Mouse (Mus musculus) heart, postnatal 10 days (tissue): ENCODE measurements at regions not wholly inside any gene's neighbourhood (a gene's known extent, or its start where the extent isn't known, plus 50 kb on each side); places are given as distances from the start of the nearest gene placed in this dataset.
"Not testable (repeated sequence)": the region's sequence is repeated elsewhere in the genome, so short reads cannot be mapped to it uniquely, and the experiment has no call there.

ENCODE experiments used
- DNase-seq, 2 experiments: peaks; one replicate each; pipeline ENCODE4 v3.0.0; 2021
- intact Hi-C: fragments of 180-260 bp; cut with DNase I; formaldehyde crosslinking; loops from one replicate; pipeline ENCODE4 v1.15.1; 2025

GRCm38 (mm10) chr1:176505441-176505840 is 230.3 kb upstream of the Pld5 start:
- intact Hi-C loops, result no loop called here
- DNase-seq, result no peak

GRCm38 (mm10) chr1:176504731-176505130 is 229.6 kb upstream of the Pld5 start:
- intact Hi-C loops, result not testable (repeated sequence)
- DNase-seq, result peak; percentile 57

GRCm38 (mm10) chr1:176499010-176499650 is 224.0 kb upstream of the Pld5 start:
- DNase-seq, result no peak
- intact Hi-C loops, result no loop called here

GRCm38 (mm10) chr1:176468560-176468959 is 193.4 kb upstream of the Pld5 start:
- peak; percentile 26 to 37 for DNase-seq
- intact Hi-C loops, result no loop called here

- intact Hi-C loops, result no loop called here
- DNase-seq, result no peak
Measured at GRCm38 (mm10) chr1:176462125-176462524, 187.0 kb upstream of the Pld5 start.

- intact Hi-C loops, result no loop called here
- no peak for DNase-seq
Measured at GRCm38 (mm10) chr1:176446735-176447134, 171.6 kb upstream of the Pld5 start.

GRCm38 (mm10) chr1:176443712-176444111 is 168.6 kb upstream of the Pld5 start:
- intact Hi-C loops, result no loop called here
- no peak for DNase-seq

- DNase-seq, result peak in 1 of 2 experiments; percentile 5
- intact Hi-C loops, result no loop called here
Measured at GRCm38 (mm10) chr1:176440254-176440653, 165.1 kb upstream of the Pld5 start.

GRCm38 (mm10) chr1:176427835-176428234 is 152.7 kb upstream of the Pld5 start:
- no peak for DNase-seq
- intact Hi-C loops, result no loop called here

GRCm38 (mm10) chr1:176427046-176427445 is 151.9 kb upstream of the Pld5 start:
- no peak for DNase-seq
- intact Hi-C loops, result no loop called here

- intact Hi-C loops, result loop anchor here (5.0 kb wide), 1 partner anchor 195 kb away; no protein-coding TSS in a partner anchor
- no peak for DNase-seq
Measured at GRCm38 (mm10) chr1:176417251-176417650, 142.1 kb upstream of the Pld5 start.

GRCm38 (mm10) chr1:176404128-176404527 is 129.0 kb upstream of the Pld5 start:
- DNase-seq, result no peak
- intact Hi-C loops, result no loop called here

GRCm38 (mm10) chr1:176379645-176380044 is 104.5 kb upstream of the Pld5 start:
- DNase-seq, result no peak
- intact Hi-C loops, result no loop called here

GRCm38 (mm10) chr1:176366900-176367299 is 91.8 kb upstream of the Pld5 start:
- intact Hi-C loops, result no loop called here
- no peak for DNase-seq

GRCm38 (mm10) chr1:176360957-176361356 is 85.8 kb upstream of the Pld5 start:
- no peak for DNase-seq
- intact Hi-C loops, result no loop called here

- no peak for DNase-seq
- intact Hi-C loops, result no loop called here
Measured at GRCm38 (mm10) chr1:176359992-176360724, 85.0 kb upstream of the Pld5 start.

GRCm38 (mm10) chr1:176355342-176355741 is 80.2 kb upstream of the Pld5 start:
- DNase-seq, result no peak
- intact Hi-C loops, result no loop called here

- intact Hi-C loops, result no loop called here
- DNase-seq, result no peak
Measured at GRCm38 (mm10) chr1:176354898-176355297, 79.8 kb upstream of the Pld5 start.

- intact Hi-C loops, result no loop called here
Measured at GRCm38 (mm10) chr1:176352706-176353105, 77.6 kb upstream of the Pld5 start.

GRCm38 (mm10) chr1:176349909-176350495 is 74.9 kb upstream of the Pld5 start:
- no peak for DNase-seq
- intact Hi-C loops, result no loop called here

More at GRCm38 (mm10) chr1:176352706-176353105, 77.6 kb upstream of the Pld5 start:
- no peak for DNase-seq

GRCm38 (mm10) chr1:176348129-176348528 is 73.0 kb upstream of the Pld5 start:
- intact Hi-C loops, result no loop called here
- DNase-seq, result no peak

GRCm38 (mm10) chr1:176331344-176331743 is 56.2 kb upstream of the Pld5 start:
- intact Hi-C loops, result no loop called here
- DNase-seq, result no peak
